Mouse (Mus musculus) liver, embryonic 14.5 days (tissue): ENCODE results near the gene Snrpg. TPM values are rescaled to one million over a fixed set of nuclear protein-coding genes. Genes with fewer than 3 reads are reported as not detected.

Experiments used
- ATAC-seq: fragments of 200-750 bp; cut with Nextera tagmentation; 2 replicates; pipeline ENCODE4 v1.8.0; 2017; ENCODE audit warnings: moderate number of reproducible peaks, mild to moderate bottlenecking, moderate library complexity; ENCODE audit not compliant: insufficient read depth
- DNase-seq, 3 experiments: peaks; one replicate each; pipeline ENCODE4 v3.0.0-alpha.2; 2012 to 2013; ENCODE audit warnings: low read depth in 3 of 3, low spot score in 3 of 3
- H3K27ac ChIP-seq: fragments of 300-500 bp; sonication (generic); 2 replicates; pipeline ENCODE4 v1.5.1; 2014; ENCODE audit warnings: moderate library complexity, mild to moderate bottlenecking, control low read depth, inconsistent platforms
- H3K27me3 ChIP-seq: fragments of 300-500 bp; sonication (generic); 2 replicates; pipeline ENCODE4 v1.6.1; 2014; ENCODE audit warnings: mild to moderate bottlenecking, low read length, moderate library complexity; ENCODE audit not compliant: control insufficient read depth, insufficient read depth
- H3K36me3 ChIP-seq: fragments of 300-500 bp; sonication (generic); replicated peaks from 2 replicates; pipeline ENCODE4 v1.6.1; 2014; ENCODE audit warnings: low read depth; ENCODE audit not compliant: control insufficient read depth, insufficient read depth
- H3K4me1 ChIP-seq, 2 experiments: fragments of 200-500 bp in 1 of 2; fragments of 300-500 bp in 1 of 2; sonication (generic) in 1 of 2; replicated peaks; 2 replicates each; pipeline ENCODE4 v1.6.1; 2012 to 2014; ENCODE audit warnings: antibody characterized with exemption in 1 of 2, inconsistent platforms in 1 of 2, low read length in 1 of 2; ENCODE audit not compliant: control insufficient read depth in 2 of 2, insufficient read depth in 2 of 2
- H3K4me2 ChIP-seq: fragments of 300-500 bp; sonication (generic); 2 replicates; pipeline ENCODE4 v1.6.1; 2014; ENCODE audit warnings: low read depth, mild to moderate bottlenecking, control low read depth, moderate library complexity
- H3K4me3 ChIP-seq, 2 experiments: fragments of 200-500 bp in 1 of 2; fragments of 300-500 bp in 1 of 2; sonication (generic) in 1 of 2; 2 replicates each; pipeline ENCODE4 v1.5.1; 2012 to 2014; ENCODE audit warnings: low read depth in 2 of 2, low read length in 2 of 2, mild to moderate bottlenecking in 2 of 2, control low read depth in 1 of 2, inconsistent platforms in 1 of 2, moderate library complexity in 1 of 2; ENCODE audit not compliant: insufficient read depth in 1 of 2
- H3K9ac ChIP-seq: fragments of 300-500 bp; sonication (generic); replicated peaks from 2 replicates; pipeline ENCODE4 v1.6.1; 2014; ENCODE audit warnings: mild to moderate bottlenecking, control low read depth, moderate library complexity
- H3K9me3 ChIP-seq: fragments of 300-500 bp; sonication (generic); 2 replicates; pipeline ENCODE4 v1.6.1; 2016; ENCODE audit warnings: low read length, mixed read lengths; ENCODE audit not compliant: control insufficient read depth
- CTCF ChIP-seq: IDR thresholded peaks from 2 replicates; pipeline ENCODE4 v1.5.1; 2016; ENCODE audit warnings: antibody characterized with exemption, low read depth, control low read depth
- EP300 ChIP-seq: IDR thresholded peaks from 2 replicates; pipeline ENCODE4 v1.6.1; 2016; ENCODE audit warnings: antibody characterized with exemption, low read depth
- WGBS: fragments of 180-500 bp; shearing (Covaris S2); extraction: QIAGEN DNeasy Blood & Tissue Kit; methylation state at CpG from one replicate; pipeline ENCODE4 v1.1.7; 2014; ENCODE audit not compliant: insufficient replicate concordance; 5-methylcytosine and 5-hydroxymethylcytosine counted together
- polyA plus RNA-seq, 2 experiments: library from polyadenylated mRNA; depleted of rRNA in 1 of 2; stranded (reverse) in 1 of 2; unstranded in 1 of 2; fragments of >200 nt; fragmentation: Nextera tagmentation in 1 of 2; extraction: Ambion mirVana in 1 of 2; gene quantifications; 2 replicates each; pipeline versions ENCODE4 v1.2.1 to v1.2.3; 2012 to 2014

Snrpg gene
- polyA plus RNA-seq (2012; rRNA removed): 91.4 and 135 TPM in 2 replicates
- polyA plus RNA-seq (2014; fragmentation: Nextera tagmentation; extraction: Ambion mirVana): 440 and 462 TPM in 2 replicates

- Histone ChIP-seq H3K4me2 (peak within 1 kb of the TSS; percentile 97), H3K36me3 (peaks cover 2% of the 10 kb centered on the region; the same call in 1 of the 2 replicates), H3K4me3 (peak within 1 kb of the TSS; percentile 86 to 91), H3K9ac (peak within 1 kb of the TSS; percentile 85), H3K27ac (peak within 1 kb of the TSS; percentile 59), H3K9me3 (no peaks in the 10 kb centered on the region), H3K27me3 (no peaks in the 10 kb centered on the region), H3K4me1 (peaks cover 23 to 29% of the 10 kb centered on the region in 2 experiments)
- no peak for TF ChIP-seq CTCF
- no peak for TF ChIP-seq EP300
- no peak for DNase-seq
- peak; percentile 26 for ATAC-seq
- 16% methylated on average over 15 of the region's 15 CpGs for WGBS
These were observed at the start of gene Snrpg for GRCm38 (mm10) chr6:86370764-86371339. TSS of gene Snrpg (plus strand) at chr6:86371304.

- H3K9me3 ChIP-seq: no peaks in the 10 kb centered on the region
- TF ChIP-seq CTCF (no peak), EP300 (no peak)
- DNase-seq: no peak
- H3K4me2 ChIP-seq: no peak overlapping the region
- no peak for ATAC-seq
- no peak overlapping the region for H3K27ac ChIP-seq
- no peak overlapping the region for H3K9ac ChIP-seq
- H3K27me3 ChIP-seq: no peaks in the 10 kb centered on the region
- H3K4me3 ChIP-seq: no peak overlapping the region
- WGBS: 66% methylated on average over 5 of the region's 5 CpGs
- H3K36me3 ChIP-seq: no peaks in the 10 kb centered on the region
- H3K4me1 ChIP-seq: no peaks in the 10 kb centered on the region
These were observed 49.0 kb upstream of the Snrpg start for GRCm38 (mm10) chr6:86322031-86322563.

GRCm38 (mm10) chr6:86322991-86323390, 48.1 kb upstream of the Snrpg start:
- H3K27me3 ChIP-seq: no peaks in the 10 kb centered on the region
- no peak for DNase-seq
- H3K4me2 ChIP-seq: no peak overlapping the region
- no peaks in the 10 kb centered on the region for H3K9me3 ChIP-seq
- no peaks in the 10 kb centered on the region for H3K4me1 ChIP-seq
- 77% methylated on average over 9 of the region's 9 CpGs for WGBS
- H3K27ac ChIP-seq: no peak overlapping the region
- no peak for ATAC-seq
- H3K4me3 ChIP-seq: no peak overlapping the region
- no peak overlapping the region for H3K9ac ChIP-seq
- no peaks in the 10 kb centered on the region for H3K36me3 ChIP-seq
- TF ChIP-seq EP300 (no peak), CTCF (no peak)

GRCm38 (mm10) chr6:86324400-86324799, 46.7 kb upstream of the Snrpg start:
- whole genome bisulfite sequencing: 64% methylated on average over 3 of the region's 3 CpGs
- ATAC-seq (no peak), DNase-seq (no peak)
- Histone ChIP-seq H3K9me3 (no peaks in the 10 kb centered on the region), H3K4me1 (no peaks in the 10 kb centered on the region), H3K27me3 (no peaks in the 10 kb centered on the region), H3K9ac (no peak overlapping the region), H3K36me3 (no peaks in the 10 kb centered on the region), H3K4me3 (no peak overlapping the region), H3K4me2 (no peak overlapping the region), H3K27ac (no peak overlapping the region)
- TF ChIP-seq EP300: no peak
- TF ChIP-seq CTCF: no peak

DNA sequence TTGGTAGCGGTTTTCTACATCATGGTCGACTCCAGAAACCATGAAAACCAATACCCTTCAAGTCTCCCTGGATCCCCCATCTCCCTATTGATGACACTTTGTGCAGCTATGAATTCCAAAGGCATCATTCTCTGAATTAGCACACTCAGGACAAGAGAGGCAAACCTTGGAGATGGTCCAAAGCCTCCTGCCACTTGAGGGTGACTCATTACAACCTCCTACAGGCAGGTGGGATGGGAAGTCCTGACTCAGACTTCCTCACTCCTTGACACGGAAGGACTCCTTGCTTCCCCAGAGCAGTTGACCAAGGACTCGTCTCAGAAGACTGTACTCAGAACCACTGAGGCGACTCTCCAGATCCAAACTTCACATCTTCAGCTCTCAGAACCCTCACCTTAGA, 45.5 kb upstream of the Snrpg start:
- Histone ChIP-seq H3K4me2 (no peak overlapping the region), H3K4me1 (no peaks in the 10 kb centered on the region), H3K27ac (no peak overlapping the region), H3K9me3 (no peaks in the 10 kb centered on the region), H3K27me3 (no peaks in the 10 kb centered on the region), H3K9ac (no peak overlapping the region), H3K4me3 (no peak overlapping the region), H3K36me3 (no peaks in the 10 kb centered on the region)
- no peak for TF ChIP-seq CTCF
- TF ChIP-seq EP300: no peak
- WGBS: 57% methylated on average over 5 of the region's 5 CpGs
- ATAC-seq (no peak), DNase-seq (no peak)
